Mouse (Mus musculus): ENCODE results near the gene Zdhhc3. TPM values are rescaled to one million over a fixed set of nuclear protein-coding genes. Genes with fewer than 3 reads are reported as not detected.

The Zdhhc3 gene
- polyA plus RNA-seq, 1 experiment, result 72.9 TPM

DNA sequence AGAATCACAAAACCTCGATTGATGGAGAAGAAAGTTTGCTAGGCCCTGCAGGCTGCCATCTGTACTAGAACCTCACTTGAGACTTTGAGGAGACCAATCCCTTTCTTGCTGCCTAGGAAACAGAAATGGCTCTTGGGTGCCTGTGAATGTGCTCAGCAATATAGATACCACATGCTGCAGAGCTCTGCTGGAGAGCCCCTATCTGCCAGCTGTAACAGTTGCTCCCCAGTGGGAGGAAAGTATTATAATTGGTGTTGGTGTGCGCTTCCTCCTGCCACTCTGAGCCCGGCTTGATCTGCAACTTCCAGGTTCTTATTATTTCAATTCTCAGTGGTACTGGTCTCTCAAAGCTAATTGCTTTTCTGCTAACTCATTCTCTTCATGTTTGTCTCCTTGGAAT lies 10.0 kb upstream of the Zdhhc3 start:
- Histone ChIP-seq H3K36me3 (ENCODE audit: control insufficient read depth, insufficient read depth, low read length) (peaks cover 12% of the 10 kb centered on the region), H3K27ac (ENCODE audit: insufficient read depth, low read length) (no peak overlapping the region), H3K4me1 (ENCODE audit: control insufficient read depth, insufficient read depth, insufficient read length) (no peaks in the 10 kb centered on the region), H3K4me3 (ENCODE audit: extremely low read depth, insufficient read depth, insufficient read length) (no peak overlapping the region), H3K27me3 (ENCODE audit: control insufficient read depth, insufficient read depth, low read length) (no peaks in the 10 kb centered on the region)
- TF ChIP-seq CTCF (IDR thresholded peaks at IDR 0.05; ENCODE audit: extremely low read depth, insufficient read depth, insufficient read length, insufficient replicate concordance), result no peak
- no peak for TF ChIP-seq POLR2A (IDR thresholded peaks at IDR 0.05; ENCODE audit: low read depth, low read length)
- DNase-seq (ENCODE audit: low read depth in 1 of 2, low spot score in 2 of 2), result no peak
- 83% methylated on average over 3 of the region's 3 CpGs for WGBS

DNA sequence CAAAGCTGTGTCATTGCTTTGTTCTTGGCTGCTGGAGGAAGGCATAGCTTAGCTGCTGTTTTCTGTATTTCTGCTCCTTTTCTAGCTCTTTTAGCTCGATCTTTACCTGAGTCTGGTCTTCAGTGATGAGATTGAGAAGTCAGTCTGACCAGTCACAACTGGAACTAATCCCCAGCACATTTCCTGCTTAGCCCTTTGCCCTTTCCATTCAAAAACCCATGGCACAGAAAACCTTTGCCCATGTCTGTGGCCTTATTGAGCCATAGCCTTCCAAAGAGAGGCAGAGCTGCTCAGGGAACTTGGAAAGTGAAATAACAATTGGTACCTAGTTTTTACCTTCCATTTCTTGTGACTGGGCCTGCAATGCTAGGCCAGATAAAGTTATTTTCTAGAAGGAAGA lies 2.6 kb upstream of the Zdhhc3 start:
- H3K4me1 ChIP-seq (ENCODE audit: control insufficient read depth, insufficient read depth, insufficient read length), result peaks cover 8% of the 10 kb centered on the region

DNA sequence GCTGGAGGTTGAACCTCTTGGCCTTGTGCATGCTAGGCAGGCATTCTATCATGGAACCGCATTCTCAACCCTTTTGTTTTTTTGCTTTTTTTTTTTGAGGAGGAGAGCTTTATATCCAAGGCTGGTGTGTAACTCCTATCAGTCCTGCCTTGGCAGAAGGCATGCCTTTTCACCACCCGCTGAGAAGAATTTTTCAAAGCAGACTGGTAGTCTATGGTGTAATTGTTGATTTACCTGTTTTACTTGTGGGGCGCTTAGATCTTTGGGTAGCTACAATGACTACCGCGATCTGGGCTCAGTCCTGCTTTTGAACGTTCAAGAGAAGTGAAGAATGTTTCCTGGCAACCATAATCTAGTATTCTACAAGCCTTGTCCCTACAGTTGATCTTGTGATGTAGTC lies 926 bp upstream of the Zdhhc3 start:
- no peak for TF ChIP-seq CTCF (IDR thresholded peaks at IDR 0.05; ENCODE audit: extremely low read depth, insufficient read depth, insufficient read length, insufficient replicate concordance)
- no peak for TF ChIP-seq POLR2A (IDR thresholded peaks at IDR 0.05; ENCODE audit: low read depth, low read length)
- Histone ChIP-seq H3K27ac (ENCODE audit: insufficient read depth, low read length) (no peak overlapping the region), H3K27me3 (ENCODE audit: control insufficient read depth, insufficient read depth, low read length) (no peaks in the 10 kb centered on the region), H3K36me3 (ENCODE audit: control insufficient read depth, insufficient read depth, low read length) (peaks cover 3% of the 10 kb centered on the region; the same call in 1 of the 2 replicates), H3K4me1 (ENCODE audit: control insufficient read depth, insufficient read depth, insufficient read length) (peaks cover 8% of the 10 kb centered on the region), H3K4me3 (ENCODE audit: extremely low read depth, insufficient read depth, insufficient read length) (peak overlapping the region; percentile 95; the same call in 1 of the 2 replicates)
- WGBS, result 57% methylated on average over 6 of the region's 6 CpGs
- DNase-seq (ENCODE audit: low read depth in 1 of 2, low spot score in 2 of 2), result no peak

More for the DNA sequence above, 2.6 kb upstream of the Zdhhc3 start:
- Histone ChIP-seq H3K4me3 (ENCODE audit: extremely low read depth, insufficient read depth, insufficient read length) (no peak overlapping the region), H3K27me3 (ENCODE audit: control insufficient read depth, insufficient read depth, low read length) (no peaks in the 10 kb centered on the region), H3K36me3 (ENCODE audit: control insufficient read depth, insufficient read depth, low read length) (peaks cover 8% of the 10 kb centered on the region), H3K27ac (ENCODE audit: insufficient read depth, low read length) (no peak overlapping the region)
- TF ChIP-seq POLR2A (IDR thresholded peaks at IDR 0.05; ENCODE audit: low read depth, low read length), result no peak
- 88% methylated on average over 1 of the region's 1 CpGs for WGBS
- DNase-seq (ENCODE audit: low read depth in 1 of 2, low spot score in 2 of 2), result no peak

DNA sequence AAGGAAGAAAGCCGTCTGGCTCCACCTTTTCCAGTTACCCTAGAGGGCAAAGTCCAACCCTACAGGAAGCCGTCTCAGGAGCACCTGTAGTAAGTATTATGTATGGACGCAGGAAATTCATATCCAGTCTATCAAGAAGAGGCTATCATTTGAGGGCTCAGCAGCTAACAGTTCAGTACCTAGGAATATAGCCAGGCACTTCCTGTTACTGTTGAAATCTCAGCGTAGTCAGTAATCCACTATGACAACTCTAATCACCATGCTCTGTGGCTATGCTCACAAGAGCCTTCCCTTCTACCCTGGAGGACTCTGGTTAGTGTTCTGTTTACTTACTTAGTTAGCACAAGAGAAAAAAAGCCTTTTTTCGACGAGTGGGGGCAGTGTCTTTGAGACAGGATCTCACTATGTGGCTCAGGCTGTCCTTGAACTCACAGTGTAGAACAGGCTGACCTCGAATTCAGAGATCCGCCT lies 1.2 kb downstream of the Zdhhc3 start:
- Histone ChIP-seq H3K36me3 (ENCODE audit: control insufficient read depth, insufficient read depth, low read length) (0 out of 2 replicates have a peak, but pooled peaks cover 1% of the 10 kb centered on the region), H3K27ac (ENCODE audit: insufficient read depth, low read length) (no peak overlapping the region), H3K4me1 (ENCODE audit: control insufficient read depth, insufficient read depth, insufficient read length) (peaks cover 8% of the 10 kb centered on the region), H3K27me3 (ENCODE audit: control insufficient read depth, insufficient read depth, low read length) (no peaks in the 10 kb centered on the region), H3K4me3 (ENCODE audit: extremely low read depth, insufficient read depth, insufficient read length) (no peak overlapping the region)
- TF ChIP-seq POLR2A (IDR thresholded peaks at IDR 0.05; ENCODE audit: low read depth, low read length), result no peak
- TF ChIP-seq CTCF (IDR thresholded peaks at IDR 0.05; ENCODE audit: extremely low read depth, insufficient read depth, insufficient read length, insufficient replicate concordance), result no peak
- WGBS, result 44% methylated on average over 8 of the region's 8 CpGs
- no peak for DNase-seq (ENCODE audit: low read depth in 1 of 2, low spot score in 2 of 2)

- Histone ChIP-seq H3K27ac (ENCODE audit: insufficient read depth, low read length) (no peak overlapping the region), H3K4me3 (ENCODE audit: extremely low read depth, insufficient read depth, insufficient read length) (no peak overlapping the region), H3K36me3 (ENCODE audit: control insufficient read depth, insufficient read depth, low read length) (no peaks in the 10 kb centered on the region), H3K27me3 (ENCODE audit: control insufficient read depth, insufficient read depth, low read length) (no peaks in the 10 kb centered on the region), H3K4me1 (ENCODE audit: control insufficient read depth, insufficient read depth, insufficient read length) (peaks cover 8% of the 10 kb centered on the region)
- DNase-seq (ENCODE audit: low read depth in 1 of 2, low spot score in 2 of 2), result no peak
- TF ChIP-seq POLR2A (IDR thresholded peaks at IDR 0.05; ENCODE audit: low read depth, low read length) (no peak), CTCF (IDR thresholded peaks at IDR 0.05; ENCODE audit: extremely low read depth, insufficient read depth, insufficient read length, insufficient replicate concordance) (no peak)
- 93% methylated on average over 7 of the region's 7 CpGs for WGBS
Observed at GRCm38 (mm10) chr9:123109188-123109587, 3.8 kb downstream of the Zdhhc3 start.

- TF ChIP-seq POLR2A (IDR thresholded peaks at IDR 0.05; ENCODE audit: low read depth, low read length) (no peak), CTCF (IDR thresholded peaks at IDR 0.05; ENCODE audit: extremely low read depth, insufficient read depth, insufficient read length, insufficient replicate concordance) (no peak)
- no peak overlapping the region for H3K27ac ChIP-seq (ENCODE audit: insufficient read depth, low read length)
- peaks cover 2% of the 10 kb centered on the region; the same call in 1 of the 2 replicates for H3K4me1 ChIP-seq (ENCODE audit: control insufficient read depth, insufficient read depth, insufficient read length)
- H3K36me3 ChIP-seq (ENCODE audit: control insufficient read depth, insufficient read depth, low read length), result no peaks in the 10 kb centered on the region
- no peak overlapping the region for H3K4me3 ChIP-seq (ENCODE audit: extremely low read depth, insufficient read depth, insufficient read length)
- no peaks in the 10 kb centered on the region for H3K27me3 ChIP-seq (ENCODE audit: control insufficient read depth, insufficient read depth, low read length)
- 90% methylated on average over 4 of the region's 4 CpGs for WGBS
- no peak for DNase-seq (ENCODE audit: low read depth in 1 of 2, low spot score in 2 of 2)
Observed at GRCm38 (mm10) chr9:123107186-123107585, 5.8 kb downstream of the Zdhhc3 start.

DNA sequence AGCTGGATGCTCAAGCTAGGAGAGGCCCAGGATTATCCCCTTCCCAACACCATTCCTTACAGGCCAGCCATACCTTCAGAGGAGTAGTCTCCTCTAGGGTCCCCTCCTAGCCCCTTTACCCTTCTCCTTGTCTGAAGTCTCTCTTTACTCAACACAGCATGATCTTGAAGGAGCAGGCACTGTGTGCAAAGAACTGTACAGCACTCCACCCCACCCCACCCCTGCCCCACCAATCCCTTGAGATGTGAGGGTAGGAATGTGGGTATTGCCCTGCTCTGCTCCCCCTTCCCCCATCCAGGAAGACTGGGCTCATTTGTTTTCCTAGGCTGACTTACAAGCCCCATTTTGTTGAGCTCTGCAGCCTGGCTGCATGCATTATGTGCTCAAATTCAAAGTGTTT lies 8.6 kb downstream of the Zdhhc3 start:
- no peaks in the 10 kb centered on the region for H3K27me3 ChIP-seq (ENCODE audit: control insufficient read depth, insufficient read depth, low read length)
- no peak overlapping the region for H3K4me3 ChIP-seq (ENCODE audit: extremely low read depth, insufficient read depth, insufficient read length)
- H3K36me3 ChIP-seq (ENCODE audit: control insufficient read depth, insufficient read depth, low read length), result peaks cover 4% of the 10 kb centered on the region; the same call in 1 of the 2 replicates
- H3K4me1 ChIP-seq (ENCODE audit: control insufficient read depth, insufficient read depth, insufficient read length), result no peaks in the 10 kb centered on the region
- no peak overlapping the region for H3K27ac ChIP-seq (ENCODE audit: insufficient read depth, low read length)
- TF ChIP-seq CTCF (IDR thresholded peaks at IDR 0.05; ENCODE audit: extremely low read depth, insufficient read depth, insufficient read length, insufficient replicate concordance), result no peak
- TF ChIP-seq POLR2A (IDR thresholded peaks at IDR 0.05; ENCODE audit: low read depth, low read length), result no peak
- DNase-seq (ENCODE audit: low read depth in 1 of 2, low spot score in 2 of 2), result no peak
